Mouse (Mus musculus) liver, embryonic 14.5 days (tissue): Measurements from ENCODE around the gene Stx6. TPM values are rescaled to one million over a fixed set of nuclear protein-coding genes. Genes with fewer than 3 reads are reported as not detected.

ENCODE experiments used
- ATAC-seq: fragments of 200-750 bp; cut with Nextera tagmentation; 2 replicates; pipeline ENCODE4 v1.8.0; 2017; ENCODE audit warnings: moderate number of reproducible peaks, mild to moderate bottlenecking, moderate library complexity; ENCODE audit not compliant: insufficient read depth
- DNase-seq, 3 experiments: peaks; one replicate each; pipeline ENCODE4 v3.0.0-alpha.2; 2012 to 2013; ENCODE audit warnings: low read depth in 3 of 3, low spot score in 3 of 3
- H3K27ac ChIP-seq: fragments of 300-500 bp; sonication (generic); 2 replicates; pipeline ENCODE4 v1.5.1; 2014; ENCODE audit warnings: moderate library complexity, mild to moderate bottlenecking, control low read depth, inconsistent platforms
- H3K27me3 ChIP-seq: fragments of 300-500 bp; sonication (generic); 2 replicates; pipeline ENCODE4 v1.6.1; 2014; ENCODE audit warnings: mild to moderate bottlenecking, low read length, moderate library complexity; ENCODE audit not compliant: control insufficient read depth, insufficient read depth
- H3K36me3 ChIP-seq: fragments of 300-500 bp; sonication (generic); replicated peaks from 2 replicates; pipeline ENCODE4 v1.6.1; 2014; ENCODE audit warnings: low read depth; ENCODE audit not compliant: control insufficient read depth, insufficient read depth
- H3K4me1 ChIP-seq, 2 experiments: fragments of 200-500 bp in 1 of 2; fragments of 300-500 bp in 1 of 2; sonication (generic) in 1 of 2; replicated peaks; 2 replicates each; pipeline ENCODE4 v1.6.1; 2012 to 2014; ENCODE audit warnings: antibody characterized with exemption in 1 of 2, inconsistent platforms in 1 of 2, low read length in 1 of 2; ENCODE audit not compliant: control insufficient read depth in 2 of 2, insufficient read depth in 2 of 2
- H3K4me2 ChIP-seq: fragments of 300-500 bp; sonication (generic); 2 replicates; pipeline ENCODE4 v1.6.1; 2014; ENCODE audit warnings: low read depth, mild to moderate bottlenecking, control low read depth, moderate library complexity
- H3K4me3 ChIP-seq, 2 experiments: fragments of 200-500 bp in 1 of 2; fragments of 300-500 bp in 1 of 2; sonication (generic) in 1 of 2; 2 replicates each; pipeline ENCODE4 v1.5.1; 2012 to 2014; ENCODE audit warnings: low read depth in 2 of 2, low read length in 2 of 2, mild to moderate bottlenecking in 2 of 2, control low read depth in 1 of 2, inconsistent platforms in 1 of 2, moderate library complexity in 1 of 2; ENCODE audit not compliant: insufficient read depth in 1 of 2
- H3K9ac ChIP-seq: fragments of 300-500 bp; sonication (generic); replicated peaks from 2 replicates; pipeline ENCODE4 v1.6.1; 2014; ENCODE audit warnings: mild to moderate bottlenecking, control low read depth, moderate library complexity
- H3K9me3 ChIP-seq: fragments of 300-500 bp; sonication (generic); 2 replicates; pipeline ENCODE4 v1.6.1; 2016; ENCODE audit warnings: low read length, mixed read lengths; ENCODE audit not compliant: control insufficient read depth
- CTCF ChIP-seq: IDR thresholded peaks from 2 replicates; pipeline ENCODE4 v1.5.1; 2016; ENCODE audit warnings: antibody characterized with exemption, low read depth, control low read depth
- EP300 ChIP-seq: IDR thresholded peaks from 2 replicates; pipeline ENCODE4 v1.6.1; 2016; ENCODE audit warnings: antibody characterized with exemption, low read depth
- WGBS: fragments of 180-500 bp; shearing (Covaris S2); extraction: QIAGEN DNeasy Blood & Tissue Kit; methylation state at CpG from one replicate; pipeline ENCODE4 v1.1.7; 2014; ENCODE audit not compliant: insufficient replicate concordance; 5-methylcytosine and 5-hydroxymethylcytosine counted together
- polyA plus RNA-seq, 2 experiments: library from polyadenylated mRNA; depleted of rRNA in 1 of 2; stranded (reverse) in 1 of 2; unstranded in 1 of 2; fragments of >200 nt; fragmentation: Nextera tagmentation in 1 of 2; extraction: Ambion mirVana in 1 of 2; gene quantifications; 2 replicates each; pipeline versions ENCODE4 v1.2.1 to v1.2.3; 2012 to 2014

Stx6 gene
- polyA plus RNA-seq, 2 experiments = 5.8 to 9.4 TPM

- H3K27ac ChIP-seq = no peak overlapping the region
- peak overlapping the region; percentile 49 for H3K4me2 ChIP-seq
- TF ChIP-seq EP300 (no peak), CTCF (no peak)
- 21% methylated on average over 6 of the region's 6 CpGs for WGBS
- DNase-seq (no peak), ATAC-seq (no peak)
- no peak overlapping the region for H3K9ac ChIP-seq
- no peaks in the 10 kb centered on the region for H3K4me1 ChIP-seq
- no peaks in the 10 kb centered on the region for H3K36me3 ChIP-seq
- no peaks in the 10 kb centered on the region for H3K27me3 ChIP-seq
- H3K4me3 ChIP-seq = no peak overlapping the region
- no peaks in the 10 kb centered on the region for H3K9me3 ChIP-seq
Measured at GRCm38 (mm10) chr1:155145620-155146019, 12.9 kb upstream of the Stx6 start.

- Histone ChIP-seq H3K4me1 (no peaks in the 10 kb centered on the region), H3K27ac (no peak within 1 kb of the TSS), H3K27me3 (no peaks in the 10 kb centered on the region), H3K9ac (no peak within 1 kb of the TSS), H3K4me2 (peak within 1 kb of the TSS; percentile 49), H3K9me3 (no peaks in the 10 kb centered on the region), H3K4me3 (peak within 1 kb of the TSS; percentile 27 to 35; a peak in 3 of 4 replicates), H3K36me3 (no peaks in the 10 kb centered on the region)
- TF ChIP-seq EP300 = no peak
- TF ChIP-seq CTCF = no peak
- 36% methylated on average over 8 of the region's 8 CpGs for WGBS
- ATAC-seq (peak; percentile 52; the same call in 1 of the 2 replicates), DNase-seq (peak in 2 of 3 experiments; percentile 20 to 26)
Measured at GRCm38 (mm10) chr1:155146572-155146980, 11.9 kb upstream of the Stx6 start, which contains the start of gene Mr1. Mr1 (minus strand) TSS chr1:155146814.

- Histone ChIP-seq H3K27ac (no peak overlapping the region), H3K4me3 (no peak overlapping the region), H3K36me3 (no peaks in the 10 kb centered on the region), H3K9me3 (no peaks in the 10 kb centered on the region), H3K9ac (no peak overlapping the region), H3K4me2 (no peak overlapping the region), H3K4me1 (no peaks in the 10 kb centered on the region), H3K27me3 (no peaks in the 10 kb centered on the region)
- WGBS = 53% methylated on average over 2 of the region's 2 CpGs
- DNase-seq = no peak
- ATAC-seq = no peak
- no peak for TF ChIP-seq EP300
- TF ChIP-seq CTCF = no peak
Measured at GRCm38 (mm10) chr1:155147228-155147627, 11.3 kb upstream of the Stx6 start.

- Histone ChIP-seq H3K9me3 (no peaks in the 10 kb centered on the region), H3K4me3 (no peak overlapping the region), H3K9ac (no peak overlapping the region), H3K27ac (no peak overlapping the region), H3K27me3 (no peaks in the 10 kb centered on the region), H3K36me3 (no peaks in the 10 kb centered on the region), H3K4me1 (no peaks in the 10 kb centered on the region), H3K4me2 (no peak overlapping the region)
- TF ChIP-seq EP300 (no peak), CTCF (no peak)
- ATAC-seq (no peak), DNase-seq (no peak)
- WGBS = 65% methylated on average over 3 of the region's 3 CpGs
Measured at GRCm38 (mm10) chr1:155149403-155149802, 9.1 kb upstream of the Stx6 start.

GRCm38 (mm10) chr1:155150821-155151220, 7.7 kb upstream of the Stx6 start:
- H3K9me3 ChIP-seq = no peaks in the 10 kb centered on the region
- no peak overlapping the region for H3K27ac ChIP-seq
- DNase-seq (no peak), ATAC-seq (no peak)
- H3K36me3 ChIP-seq = no peaks in the 10 kb centered on the region
- no peaks in the 10 kb centered on the region for H3K27me3 ChIP-seq
- no peaks in the 10 kb centered on the region for H3K4me1 ChIP-seq
- TF ChIP-seq EP300 = no peak
- WGBS = 75% methylated on average over 5 of the region's 5 CpGs
- no peak overlapping the region for H3K4me3 ChIP-seq
- no peak overlapping the region for H3K9ac ChIP-seq
- H3K4me2 ChIP-seq = no peak overlapping the region
